Mouse (Mus musculus): ENCODE measurements around the gene Ddit4. TPM values are rescaled to one million over a fixed set of nuclear protein-coding genes. Genes with fewer than 3 reads are reported as not detected.

The Ddit4 gene
- polyA plus RNA-seq, 1 experiment from 2014 or later, result 68.9 TPM

DNA sequence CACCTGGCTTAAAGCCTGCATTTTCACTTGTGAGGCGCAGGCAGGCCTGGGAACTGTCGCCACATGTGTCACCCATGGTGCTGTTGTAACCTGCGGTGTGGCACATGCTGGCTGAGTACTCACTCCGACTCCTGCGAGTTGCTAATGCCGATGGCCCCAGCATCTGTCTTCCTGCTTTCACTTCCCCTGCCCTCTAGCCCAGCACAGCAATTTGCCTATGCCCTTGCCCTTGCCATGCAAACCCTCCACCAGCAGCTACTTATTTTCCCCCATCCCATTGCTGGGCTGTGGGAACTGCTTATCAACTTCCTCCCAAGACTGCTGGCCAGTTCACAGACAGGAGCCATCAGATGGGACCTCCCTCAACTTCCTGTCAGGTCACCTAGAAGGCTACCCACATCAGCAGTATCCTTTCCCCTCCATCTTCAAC, 29.2 kb upstream of the Ddit4 start:
- 91% methylated on average over 6 of the region's 6 CpGs for WGBS
- H3K36me3 ChIP-seq, result peaks cover 6% of the 10 kb centered on the region; the same call in 1 of the 2 replicates
- H3K4me2 ChIP-seq, result no peak overlapping the region
- no peak overlapping the region for H3K27ac ChIP-seq (replicated peaks)
- no peak overlapping the region for H3K4me3 ChIP-seq
- peaks cover 17% of the 10 kb centered on the region for H3K4me1 ChIP-seq (replicated peaks)
- no peaks in the 10 kb centered on the region for H3K27me3 ChIP-seq
- H3K9ac ChIP-seq, result no peak overlapping the region
- no peak for ATAC-seq (ENCODE audit: low FRiP score, low read depth)
- H3K9me3 ChIP-seq, result no peaks in the 10 kb centered on the region

DNA sequence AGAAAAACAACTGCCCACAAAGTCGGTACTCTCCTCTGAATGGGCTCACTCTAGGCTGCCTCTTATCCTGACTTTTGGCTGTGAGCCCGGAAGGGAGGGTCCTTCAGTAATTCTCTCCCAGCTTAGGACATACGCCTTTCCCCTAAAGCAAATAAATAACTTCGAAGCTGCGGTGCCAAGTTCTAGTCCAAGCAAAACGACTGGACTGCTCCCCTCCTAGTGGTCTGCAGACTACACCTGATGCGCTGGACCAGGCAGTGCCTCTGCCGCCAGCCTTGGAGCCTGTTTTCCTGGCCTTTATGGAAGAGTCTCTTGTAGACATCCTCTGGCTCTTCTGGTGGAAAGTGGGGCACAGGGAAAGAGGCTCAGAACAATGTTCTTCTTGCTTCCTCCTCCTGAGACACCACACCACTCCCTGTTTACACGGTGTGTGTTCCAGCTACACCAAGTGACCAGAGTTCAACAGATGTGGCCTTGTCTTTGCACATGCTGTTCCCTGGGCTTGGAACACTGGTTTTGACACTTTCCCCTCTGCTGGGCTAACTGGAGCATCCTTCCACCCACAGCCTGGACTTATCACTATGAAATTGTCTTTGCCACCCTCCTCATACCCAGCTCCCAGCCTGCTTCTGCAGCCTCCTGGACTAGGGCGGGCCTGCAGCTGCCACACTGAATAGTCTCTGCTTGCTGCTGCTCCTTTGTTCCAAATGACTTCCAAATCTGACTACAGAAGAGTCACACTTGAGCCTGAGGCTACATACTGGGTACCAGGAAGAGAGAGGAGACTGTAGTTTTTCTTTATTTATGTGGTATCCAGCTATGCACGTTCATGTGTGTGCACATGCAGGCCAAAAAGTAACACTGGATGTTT, 27.5 kb upstream of the Ddit4 start:
- Histone ChIP-seq H3K27me3 (no peaks in the 10 kb centered on the region), H3K36me3 (no peaks in the 10 kb centered on the region; the same call in 1 of the 2 replicates), H3K9me3 (no peaks in the 10 kb centered on the region), H3K27ac (replicated peaks) (peak overlapping the region; percentile 63), H3K4me3 (no peak overlapping the region), H3K9ac (no peak overlapping the region), H3K4me2 (no peak overlapping the region), H3K4me1 (replicated peaks) (peaks cover 27% of the 10 kb centered on the region)
- ATAC-seq (ENCODE audit: low FRiP score, low read depth), result peak; percentile 40
- 31% methylated on average over 11 of the region's 11 CpGs for whole genome bisulfite sequencing

DNA sequence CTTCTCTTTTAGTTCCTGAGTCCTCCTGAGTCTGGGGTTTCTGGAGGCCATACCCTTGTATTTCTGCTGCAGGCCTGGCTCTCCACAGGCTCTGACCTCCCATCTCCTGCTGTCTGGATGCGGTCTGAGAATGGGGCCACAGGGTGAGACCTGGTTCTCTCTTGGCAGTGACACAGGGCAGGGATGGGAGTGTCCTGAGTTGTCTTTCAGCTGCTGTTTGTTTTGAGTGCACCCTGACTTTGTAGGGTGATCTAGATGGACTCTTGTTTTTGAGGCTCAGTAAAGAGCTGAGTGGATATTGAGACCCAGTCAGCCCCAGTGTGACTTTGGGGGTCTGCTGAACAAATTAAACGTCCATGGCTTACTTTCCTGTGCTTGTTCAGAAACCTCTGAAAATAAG, 26.8 kb upstream of the Ddit4 start:
- Histone ChIP-seq H3K4me3 (no peak overlapping the region), H3K4me1 (replicated peaks) (peaks cover 34% of the 10 kb centered on the region), H3K4me2 (no peak overlapping the region), H3K27me3 (no peaks in the 10 kb centered on the region), H3K9me3 (no peaks in the 10 kb centered on the region), H3K9ac (no peak overlapping the region), H3K27ac (replicated peaks) (peak overlapping the region; percentile 63), H3K36me3 (no peaks in the 10 kb centered on the region; the same call in 1 of the 2 replicates)
- no peak for ATAC-seq (ENCODE audit: low FRiP score, low read depth)
- 68% methylated on average over 2 of the region's 2 CpGs for WGBS

DNA sequence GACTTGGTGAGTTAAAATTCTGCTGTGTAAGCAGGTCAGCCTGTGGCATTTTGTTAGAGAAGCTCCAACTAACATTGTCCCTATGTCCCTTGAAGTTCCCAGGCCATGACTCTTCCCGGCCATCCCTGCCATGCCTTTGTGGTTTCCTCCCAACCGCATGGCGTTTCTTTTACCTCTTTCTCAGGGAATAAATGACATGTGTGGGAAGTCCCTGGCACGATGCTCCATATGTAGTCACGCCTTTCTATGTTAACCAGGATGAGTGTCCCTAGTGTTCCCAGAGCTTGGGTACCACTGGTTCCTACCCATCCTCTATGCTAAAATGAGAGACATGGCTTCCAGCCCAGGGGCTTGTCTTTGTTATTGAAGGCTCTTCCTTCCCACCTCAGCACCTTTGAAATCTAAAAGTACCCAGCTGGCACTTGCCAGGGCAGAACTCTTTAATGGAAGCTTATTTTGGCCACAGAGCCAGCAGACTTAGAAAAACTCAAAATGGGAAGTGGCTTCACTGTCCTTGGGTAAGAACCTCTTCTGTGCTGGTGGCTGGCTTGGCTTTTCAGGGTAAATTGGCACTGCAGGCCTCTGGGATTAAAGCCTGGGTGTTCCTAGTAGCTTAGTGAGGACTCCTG, 26.2 kb upstream of the Ddit4 start:
- Histone ChIP-seq H3K9me3 (no peaks in the 10 kb centered on the region), H3K27ac (replicated peaks) (peak overlapping the region; percentile 63), H3K27me3 (no peaks in the 10 kb centered on the region), H3K4me3 (no peak overlapping the region), H3K4me1 (replicated peaks) (peaks cover 36% of the 10 kb centered on the region), H3K4me2 (no peak overlapping the region), H3K36me3 (no peaks in the 10 kb centered on the region), H3K9ac (no peak overlapping the region)
- ATAC-seq (ENCODE audit: low FRiP score, low read depth), result no peak
- 85% methylated on average over 5 of the region's 5 CpGs for WGBS

DNA sequence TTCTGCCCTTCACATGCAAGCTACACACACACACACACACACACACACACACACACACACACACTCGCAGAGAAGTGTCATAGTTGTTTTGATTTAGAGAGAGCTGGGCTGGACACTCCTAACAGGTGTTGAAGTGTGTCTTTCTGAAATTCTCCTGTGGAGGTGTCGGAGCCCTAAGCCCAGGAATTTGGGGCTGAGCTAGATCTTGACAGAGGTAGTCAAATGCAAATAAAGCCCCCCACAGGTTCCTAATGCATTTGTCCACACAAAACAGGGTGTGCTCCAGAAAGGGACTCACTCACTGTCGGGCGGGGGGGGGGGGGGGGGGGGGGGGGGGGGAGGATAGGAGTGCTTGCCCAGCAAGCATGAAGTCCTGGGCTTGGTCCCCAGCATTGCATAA, 25.5 kb upstream of the Ddit4 start:
- Histone ChIP-seq H3K4me3 (no peak overlapping the region), H3K36me3 (no peaks in the 10 kb centered on the region), H3K9ac (no peak overlapping the region), H3K27me3 (no peaks in the 10 kb centered on the region), H3K9me3 (no peaks in the 10 kb centered on the region), H3K4me2 (no peak overlapping the region), H3K4me1 (replicated peaks) (peaks cover 36% of the 10 kb centered on the region), H3K27ac (replicated peaks) (no peak overlapping the region)
- WGBS, result 64% methylated on average over 2 of the region's 4 CpGs
- no peak for ATAC-seq (ENCODE audit: low FRiP score, low read depth)

DNA sequence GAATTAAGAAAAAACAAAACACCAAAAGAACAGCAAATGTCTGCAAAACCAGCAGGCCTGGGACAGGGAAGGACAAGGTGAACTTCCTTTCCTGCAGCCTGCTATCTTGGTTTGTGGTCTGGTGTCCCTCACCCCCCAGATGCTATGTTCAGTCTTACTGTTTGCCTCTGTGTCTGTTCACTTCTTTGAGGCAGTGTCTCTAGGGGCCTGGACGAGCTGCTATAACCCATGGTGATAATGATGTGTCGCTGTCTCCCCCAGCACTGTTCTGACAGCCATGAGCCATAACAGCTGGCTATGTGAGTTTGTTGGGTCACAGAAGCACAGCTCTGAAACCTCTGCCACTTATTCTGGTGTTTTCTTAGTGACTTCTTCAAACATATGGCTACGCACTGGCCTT, 23.2 kb upstream of the Ddit4 start:
- WGBS, result 44% methylated on average over 3 of the region's 3 CpGs
- peaks cover 50% of the 10 kb centered on the region for H3K4me1 ChIP-seq (replicated peaks)
- H3K27me3 ChIP-seq, result no peaks in the 10 kb centered on the region
- H3K9me3 ChIP-seq, result no peaks in the 10 kb centered on the region
- H3K27ac ChIP-seq (replicated peaks), result peak overlapping the region; percentile 57
- H3K4me2 ChIP-seq, result no peak overlapping the region
- no peak for ATAC-seq (ENCODE audit: low FRiP score, low read depth)
- no peaks in the 10 kb centered on the region for H3K36me3 ChIP-seq
- H3K9ac ChIP-seq, result no peak overlapping the region
- no peak overlapping the region for H3K4me3 ChIP-seq

DNA sequence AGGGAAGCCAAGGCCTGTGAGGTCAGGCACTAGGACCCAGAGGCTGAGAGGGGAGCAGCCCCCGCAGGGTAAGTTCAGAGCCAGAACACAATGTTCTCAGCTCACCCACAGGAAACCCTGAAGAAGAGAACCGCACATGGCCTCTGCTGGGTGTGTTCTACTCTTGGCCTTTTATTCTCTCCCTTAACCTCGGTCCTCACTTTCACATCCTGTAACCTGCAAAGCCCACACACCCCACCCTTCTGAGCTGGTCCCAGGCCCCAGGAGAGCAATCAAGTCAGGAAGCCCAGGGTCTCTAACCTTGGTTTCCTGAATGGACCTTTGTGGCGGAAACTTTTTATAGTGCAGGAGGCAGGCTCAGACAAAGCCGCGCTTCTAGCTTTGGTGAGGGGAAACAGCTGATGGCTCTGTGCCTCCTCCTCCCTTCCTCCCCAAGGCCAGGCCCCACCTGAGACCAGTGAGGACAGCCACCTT, 22.6 kb upstream of the Ddit4 start:
- no peak overlapping the region for H3K4me3 ChIP-seq
- H3K4me2 ChIP-seq, result 0 out of 2 replicates have a peak overlapping the region, but pooled peaks have one; percentile 1
- ATAC-seq (ENCODE audit: low FRiP score, low read depth), result no peak
- H3K4me1 ChIP-seq (replicated peaks), result peaks cover 48% of the 10 kb centered on the region
- WGBS, result 17% methylated on average over 6 of the region's 6 CpGs
- no peak overlapping the region for H3K9ac ChIP-seq
- no peaks in the 10 kb centered on the region for H3K9me3 ChIP-seq
- no peaks in the 10 kb centered on the region for H3K36me3 ChIP-seq
- peak overlapping the region; percentile 57 for H3K27ac ChIP-seq (replicated peaks)
- no peaks in the 10 kb centered on the region for H3K27me3 ChIP-seq

DNA sequence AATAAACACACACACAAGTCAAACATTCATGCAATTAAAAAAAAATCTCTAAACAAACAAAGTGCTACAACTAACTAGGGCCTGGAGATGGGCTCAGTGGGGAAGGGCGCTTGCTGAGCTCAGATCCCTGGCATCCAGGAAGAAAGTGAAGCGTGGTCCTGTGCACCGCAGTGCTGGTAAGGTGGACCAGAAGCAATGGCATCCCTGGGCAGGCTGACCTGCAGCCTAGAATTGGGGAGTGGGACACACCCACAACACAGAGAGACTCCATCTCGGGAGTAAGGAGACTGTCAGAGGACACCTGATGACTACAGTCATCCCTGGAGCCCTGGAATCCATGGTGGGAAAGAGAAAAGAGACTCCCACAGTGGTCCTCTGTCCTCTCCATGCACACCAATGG, 21.8 kb upstream of the Ddit4 start:
- Histone ChIP-seq H3K27ac (replicated peaks) (0 out of 2 replicates have a peak overlapping the region, but pooled peaks have one; percentile 44), H3K9ac (no peak overlapping the region), H3K4me3 (no peak overlapping the region), H3K9me3 (no peaks in the 10 kb centered on the region), H3K4me2 (no peak overlapping the region), H3K36me3 (no peaks in the 10 kb centered on the region), H3K4me1 (replicated peaks) (peaks cover 40% of the 10 kb centered on the region), H3K27me3 (no peaks in the 10 kb centered on the region)
- WGBS, result 85% methylated on average over 4 of the region's 4 CpGs
- no peak for ATAC-seq (ENCODE audit: low FRiP score, low read depth)

DNA sequence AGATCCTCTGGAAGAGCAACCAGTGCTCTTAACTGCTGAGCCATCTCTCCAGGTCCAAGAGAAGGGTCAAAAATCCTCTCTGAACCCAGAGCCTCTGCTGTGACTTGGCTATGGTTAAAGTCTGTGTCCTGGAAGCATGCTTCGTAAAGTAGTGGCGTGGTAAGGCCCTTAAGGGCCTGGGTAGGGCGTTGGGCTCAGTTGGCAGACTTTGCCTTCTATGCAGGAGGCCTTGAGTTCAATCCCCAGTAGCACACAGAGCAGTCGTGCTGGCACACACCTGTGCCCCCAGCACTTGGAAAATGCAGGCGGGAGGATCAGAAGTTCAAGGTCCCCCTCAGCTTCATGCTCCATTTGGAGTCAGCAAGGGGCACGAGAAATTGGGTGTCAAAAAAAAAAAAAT, 21.4 kb upstream of the Ddit4 start:
- no peaks in the 10 kb centered on the region for H3K27me3 ChIP-seq
- H3K9me3 ChIP-seq, result no peaks in the 10 kb centered on the region
- H3K4me3 ChIP-seq, result no peak overlapping the region
- peaks cover 37% of the 10 kb centered on the region for H3K4me1 ChIP-seq (replicated peaks)
- no peak for ATAC-seq (ENCODE audit: low FRiP score, low read depth)
- H3K36me3 ChIP-seq, result no peaks in the 10 kb centered on the region
- no peak overlapping the region for H3K4me2 ChIP-seq
- 84% methylated on average over 6 of the region's 6 CpGs for WGBS
- no peak overlapping the region for H3K9ac ChIP-seq
- H3K27ac ChIP-seq (replicated peaks), result 0 out of 2 replicates have a peak overlapping the region, but pooled peaks have one; percentile 16

DNA sequence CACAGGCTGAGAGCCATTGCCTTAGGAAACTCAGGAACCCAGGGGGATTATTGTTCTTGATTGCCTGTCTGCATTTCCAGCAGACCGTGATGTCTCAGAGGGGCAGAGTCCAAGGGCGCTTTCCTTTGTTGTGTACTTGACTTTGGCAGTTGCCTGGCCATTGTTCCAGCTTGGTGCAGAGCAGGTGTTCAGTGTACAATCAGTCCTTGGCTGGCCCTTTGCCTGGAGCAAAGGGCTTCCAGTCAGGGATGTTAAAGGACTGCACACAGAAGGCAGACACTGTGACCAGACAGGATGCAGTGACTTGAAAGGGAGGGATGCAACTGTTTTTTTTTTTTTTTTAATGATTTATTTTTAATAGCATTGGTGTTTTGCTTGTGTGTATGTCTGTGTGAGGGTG, 20.9 kb upstream of the Ddit4 start:
- Histone ChIP-seq H3K4me3 (no peak overlapping the region), H3K36me3 (no peaks in the 10 kb centered on the region), H3K4me1 (replicated peaks) (peaks cover 37% of the 10 kb centered on the region), H3K4me2 (no peak overlapping the region), H3K9me3 (no peaks in the 10 kb centered on the region), H3K27ac (replicated peaks) (0 out of 2 replicates have a peak overlapping the region, but pooled peaks have one; percentile 16), H3K9ac (no peak overlapping the region), H3K27me3 (no peaks in the 10 kb centered on the region)
- WGBS, result 32% methylated on average over 2 of the region's 2 CpGs
- no peak for ATAC-seq (ENCODE audit: low FRiP score, low read depth)

DNA sequence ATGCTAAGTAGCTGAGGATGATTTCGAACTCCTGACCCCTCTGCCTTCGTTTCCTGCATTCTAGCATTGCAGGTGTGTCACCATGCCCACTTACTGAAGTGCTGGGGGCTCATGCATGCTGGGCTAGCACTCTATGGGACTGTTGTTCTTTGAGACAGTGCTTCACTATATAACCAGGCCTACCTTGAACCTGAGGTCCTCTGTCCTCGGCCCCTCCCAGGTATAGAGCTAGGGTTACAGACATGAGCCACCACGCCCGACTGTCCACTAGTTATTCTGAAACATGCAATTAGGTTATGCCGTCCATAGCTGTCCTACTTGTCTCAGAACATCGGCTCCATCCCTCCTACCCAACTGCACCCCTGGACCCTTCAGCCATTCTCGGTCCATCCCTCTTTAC, 20.2 kb upstream of the Ddit4 start:
- Histone ChIP-seq H3K4me3 (no peak overlapping the region), H3K27ac (replicated peaks) (no peak overlapping the region), H3K4me1 (replicated peaks) (peaks cover 40% of the 10 kb centered on the region), H3K4me2 (no peak overlapping the region), H3K36me3 (no peaks in the 10 kb centered on the region), H3K27me3 (no peaks in the 10 kb centered on the region), H3K9me3 (no peaks in the 10 kb centered on the region), H3K9ac (no peak overlapping the region)
- ATAC-seq (ENCODE audit: low FRiP score, low read depth), result no peak
- 94% methylated on average over 8 of the region's 8 CpGs for WGBS

DNA sequence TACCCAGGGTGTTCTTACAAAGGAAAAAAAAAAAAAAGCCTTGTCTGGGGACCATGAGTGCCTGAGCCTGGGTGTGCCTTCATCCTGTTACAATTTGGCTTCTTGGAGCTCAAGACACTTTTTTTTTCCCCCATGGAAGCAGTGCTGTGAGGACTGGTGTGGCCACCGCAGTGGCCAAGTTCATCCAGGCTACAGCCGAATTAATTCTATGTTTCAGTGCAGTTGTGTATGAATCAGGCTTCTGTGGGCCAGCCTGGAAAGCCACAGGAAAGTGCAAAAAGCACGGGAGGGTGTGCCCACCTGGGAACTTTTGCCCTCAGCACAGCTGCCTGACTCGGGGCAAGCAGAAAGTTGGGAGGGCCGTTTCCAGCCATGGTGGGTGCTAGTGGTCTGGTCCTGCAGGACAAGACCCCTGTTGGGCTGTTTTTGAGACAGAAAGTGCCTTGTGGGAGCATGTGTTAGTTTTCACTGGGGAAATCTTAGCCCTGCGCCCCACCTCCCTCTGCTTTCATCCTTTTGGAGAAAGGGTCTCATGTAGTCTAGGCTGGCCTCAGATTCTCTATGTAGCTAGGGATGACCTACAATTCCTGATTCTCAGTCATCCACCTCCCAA, 18.9 kb upstream of the Ddit4 start:
- 28% methylated on average over 6 of the region's 6 CpGs for WGBS
- peak overlapping the region; percentile 81 for H3K9ac ChIP-seq
- ATAC-seq (ENCODE audit: low FRiP score, low read depth), result 0 out of 2 replicates have a peak, but pooled peaks have one; percentile 0

More for the DNA sequence above, 18.9 kb upstream of the Ddit4 start:
- H3K4me3 ChIP-seq, result peak overlapping the region; percentile 62
- no peaks in the 10 kb centered on the region for H3K9me3 ChIP-seq
- peaks cover 43% of the 10 kb centered on the region for H3K4me1 ChIP-seq (replicated peaks)
- H3K27ac ChIP-seq (replicated peaks), result peak overlapping the region; percentile 97
- no peaks in the 10 kb centered on the region for H3K27me3 ChIP-seq
- peak overlapping the region; percentile 80 for H3K4me2 ChIP-seq
- no peaks in the 10 kb centered on the region for H3K36me3 ChIP-seq
